Mouse (Mus musculus) liver, adult (tissue): Measurements from ENCODE around the gene Krtap13.
A peak's percentile ranks its signal among the peaks of the same experiment; 100 is the strongest.
"Not testable (repeated sequence)": the region's sequence is repeated elsewhere in the genome, so short reads cannot be mapped to it uniquely, and the experiment has no call there.

Experiments used
- GATA4 ChIP-seq: IDR thresholded peaks from 2 replicates; pipeline ENCODE4 v1.6.1; 2014; ENCODE audit warnings: mild to moderate bottlenecking, low read length; ENCODE audit not compliant: insufficient replicate concordance

The Krtap13 gene

DNA sequence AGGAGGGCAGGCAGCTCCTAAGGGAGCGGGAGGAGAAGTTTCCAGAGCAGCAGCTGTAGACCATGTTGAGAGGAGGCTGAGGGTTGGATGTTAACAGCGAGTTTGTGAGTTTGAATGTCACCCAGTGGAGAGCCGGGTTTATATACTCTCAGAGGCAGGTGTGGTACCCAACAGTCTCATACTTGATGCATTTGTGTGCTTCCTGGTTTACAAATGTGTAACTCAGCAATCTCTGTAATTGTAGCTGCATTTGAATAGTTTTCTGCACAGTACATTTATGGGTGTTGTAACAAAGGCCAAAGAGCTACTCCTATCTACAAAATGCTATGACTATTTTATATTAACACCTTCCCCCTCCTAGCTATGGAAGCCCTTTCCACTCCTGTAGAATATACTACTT, at the start of gene Krtap13:
Gene Krtap13 (minus strand): TSS at position 101 of the 400 bp plus-strand sequence.
- TF ChIP-seq GATA4: not testable (repeated sequence)

DNA sequence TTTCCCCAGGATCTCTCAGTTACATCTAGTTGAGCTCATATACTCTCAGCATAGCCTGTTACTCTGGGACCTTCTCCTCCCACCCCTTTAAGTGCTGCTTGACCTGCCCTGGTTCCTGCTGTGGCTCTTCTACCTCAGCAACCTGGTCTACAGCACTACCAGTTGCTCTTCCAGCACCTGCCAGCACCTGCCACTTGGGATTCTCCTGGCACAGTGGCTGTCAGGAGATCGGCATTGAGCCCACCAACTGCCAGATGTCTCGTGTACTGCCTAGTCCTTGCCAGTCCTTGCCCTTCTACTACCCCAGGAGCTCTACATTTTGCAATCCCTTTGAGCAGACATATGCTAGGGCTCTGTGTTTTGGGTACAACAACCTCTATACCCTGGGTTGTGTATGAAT, 35.4 kb upstream of the Krtap13 start:
- TF ChIP-seq GATA4: no peak

DNA sequence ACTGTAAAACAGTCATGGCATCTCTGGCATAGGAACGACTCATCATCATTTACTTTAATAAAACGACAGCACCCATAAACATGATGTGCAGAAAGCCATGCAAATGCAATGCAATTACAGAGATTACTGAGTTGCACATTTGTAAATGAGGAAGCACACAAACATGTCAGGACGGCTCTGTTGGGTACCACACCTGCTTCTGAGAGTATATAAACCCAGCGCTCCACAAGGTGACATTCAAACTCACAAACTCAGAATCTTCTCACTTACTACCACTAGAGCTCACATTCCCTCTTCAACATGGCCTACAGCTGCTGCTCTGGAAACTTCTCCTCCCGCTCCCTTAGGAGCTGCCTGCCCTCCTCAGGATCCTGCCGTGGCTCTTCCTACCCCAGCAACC, 26.2 kb upstream of the Krtap13 start, which contains the start of gene Gm5965:
Gene Gm5965 (plus strand): TSS at position 301 of the 400 bp plus-strand sequence.
- TF ChIP-seq GATA4: no peak

DNA sequence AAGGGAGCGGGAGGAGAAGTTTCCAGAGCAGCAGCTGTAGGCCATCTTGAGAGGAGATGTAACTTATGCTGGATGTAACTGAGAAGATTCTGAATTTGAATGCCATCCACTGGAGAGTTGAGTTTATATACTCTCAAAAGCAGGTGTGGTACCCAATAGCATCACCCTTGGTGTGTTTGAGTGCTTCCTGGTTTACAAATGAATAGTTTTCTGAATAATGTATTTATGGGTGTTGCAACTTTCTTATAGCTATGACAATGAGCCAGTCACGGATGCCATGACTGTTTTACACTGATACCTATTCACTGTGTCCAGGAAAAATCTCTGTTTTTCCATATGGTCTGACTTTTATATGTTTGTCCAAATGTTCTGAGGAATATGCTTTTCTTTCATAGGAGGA, 22.7 kb upstream of the Krtap13 start, which contains the start of gene 2310057N15Rik:
Gene 2310057N15Rik (minus strand): TSS at position 101 of the 400 bp plus-strand sequence.
- no peak for TF ChIP-seq GATA4

DNA sequence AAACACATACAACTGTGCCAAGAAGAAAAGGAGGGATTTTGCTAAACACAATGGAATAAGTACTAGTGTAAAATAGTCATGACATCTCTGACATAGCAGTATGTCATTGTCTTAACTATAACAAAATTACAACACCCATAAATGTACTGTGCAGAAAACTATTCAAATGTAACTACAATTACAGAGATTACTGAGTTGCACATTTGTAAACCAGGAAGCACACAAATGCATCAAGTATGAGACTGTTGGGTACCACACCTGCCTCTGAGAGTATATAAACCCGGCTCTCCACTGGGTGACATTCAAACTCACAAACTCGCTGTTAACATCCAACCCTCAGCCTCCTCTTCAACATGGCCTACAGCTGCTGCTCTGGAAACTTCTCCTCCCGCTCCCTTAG, 7.1 kb upstream of the Krtap13 start, which contains the start of gene 2310034C09Rik:
Gene 2310034C09Rik (plus strand): TSS at position 301 of the 400 bp plus-strand sequence.
- not testable (repeated sequence) for TF ChIP-seq GATA4

DNA sequence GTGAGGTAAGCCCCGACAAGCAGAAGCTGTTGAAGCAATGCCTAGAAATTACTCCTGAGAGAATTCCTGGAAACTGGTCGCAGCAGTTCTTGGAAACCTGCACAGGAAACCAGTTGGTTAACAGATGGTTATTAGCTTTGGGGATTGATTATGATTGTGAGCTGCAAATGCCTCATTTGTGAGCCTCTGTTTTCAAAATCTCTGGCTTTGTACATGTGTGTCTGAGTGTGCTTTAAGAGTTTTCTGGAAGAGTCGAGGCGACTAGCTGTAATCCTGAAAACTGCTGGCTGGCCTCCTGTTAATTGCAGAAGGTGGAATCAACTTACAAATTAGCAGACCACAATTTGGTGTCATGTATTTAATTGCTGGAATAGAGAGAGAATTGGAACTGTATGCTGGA, 3.5 kb downstream of the Krtap13 start:
- no peak for TF ChIP-seq GATA4

DNA sequence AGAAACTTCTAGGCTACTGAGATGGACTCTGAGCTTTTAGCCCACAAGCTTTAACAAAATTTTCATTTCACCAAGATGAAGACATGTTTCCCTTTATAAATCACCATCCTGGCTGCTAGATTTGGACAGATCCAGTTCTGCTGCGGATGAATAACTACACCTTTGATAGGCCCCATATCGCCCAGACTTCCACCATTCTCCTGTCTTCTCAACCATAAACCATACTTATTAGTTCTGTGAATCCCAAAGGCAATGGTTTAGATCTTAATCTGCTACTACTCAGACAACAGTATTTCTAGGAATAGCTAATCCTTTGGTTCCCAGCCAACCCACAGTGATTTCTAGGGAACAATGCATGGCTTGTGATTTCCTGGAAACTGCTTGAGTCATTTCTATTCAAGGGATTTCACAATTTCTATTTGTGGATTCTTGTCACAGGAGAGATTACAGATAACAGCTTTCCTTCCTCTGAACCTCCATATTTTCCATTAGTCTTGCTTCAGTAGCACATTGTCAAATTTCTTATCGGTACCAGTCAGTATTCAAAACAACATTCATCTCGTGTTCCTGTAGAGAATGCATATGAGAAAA, 6.6 kb downstream of the Krtap13 start:
- TF ChIP-seq GATA4: peak; percentile 89

DNA sequence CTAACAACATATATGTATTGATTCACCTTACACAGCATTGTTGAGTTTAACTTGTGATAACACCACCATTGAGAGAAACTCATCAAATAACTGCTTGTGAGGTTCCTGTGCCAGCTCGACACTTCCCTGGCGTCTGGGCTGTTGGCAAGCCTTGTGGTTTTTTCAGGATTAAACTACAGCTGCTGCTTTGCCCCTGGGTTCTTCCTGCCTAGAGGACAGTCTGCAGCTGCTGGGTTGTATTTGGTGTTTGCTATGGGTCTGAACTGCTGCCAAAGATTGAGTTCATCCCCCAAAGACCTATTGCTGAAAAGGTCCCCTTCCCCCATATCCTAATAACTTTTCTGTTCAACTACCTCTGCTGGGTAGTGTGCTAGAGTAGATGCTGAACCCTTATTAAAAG, 16.0 kb downstream of the Krtap13 start:
- no peak for TF ChIP-seq GATA4

DNA sequence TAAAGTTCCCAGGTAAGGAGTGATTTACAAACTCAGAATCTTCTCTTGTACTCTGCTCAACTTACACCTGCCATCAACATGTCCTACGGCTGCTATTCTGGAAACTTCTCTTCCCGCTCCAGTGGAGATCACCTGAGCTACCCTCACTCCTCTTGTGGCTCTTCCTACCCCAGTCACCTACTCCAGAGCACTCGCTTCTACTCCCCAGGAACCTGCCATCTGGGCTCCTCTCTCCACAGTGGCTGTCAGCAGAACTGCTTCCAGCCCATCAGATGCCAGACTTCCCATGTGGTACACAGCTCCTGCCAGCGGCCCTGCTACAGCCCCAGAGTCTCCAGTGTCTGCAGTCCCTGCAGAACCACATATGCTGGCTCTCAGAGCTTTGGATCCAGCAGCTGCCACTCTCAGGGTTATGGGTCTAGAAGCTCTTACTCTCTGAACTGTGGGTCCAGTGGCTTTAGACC, 22.6 kb downstream of the Krtap13 start, which contains the start of gene Krtap13-1:
Gene Krtap13-1 (plus strand): TSS at position 51 of the 464 bp plus-strand sequence.
- TF ChIP-seq GATA4: no peak

DNA sequence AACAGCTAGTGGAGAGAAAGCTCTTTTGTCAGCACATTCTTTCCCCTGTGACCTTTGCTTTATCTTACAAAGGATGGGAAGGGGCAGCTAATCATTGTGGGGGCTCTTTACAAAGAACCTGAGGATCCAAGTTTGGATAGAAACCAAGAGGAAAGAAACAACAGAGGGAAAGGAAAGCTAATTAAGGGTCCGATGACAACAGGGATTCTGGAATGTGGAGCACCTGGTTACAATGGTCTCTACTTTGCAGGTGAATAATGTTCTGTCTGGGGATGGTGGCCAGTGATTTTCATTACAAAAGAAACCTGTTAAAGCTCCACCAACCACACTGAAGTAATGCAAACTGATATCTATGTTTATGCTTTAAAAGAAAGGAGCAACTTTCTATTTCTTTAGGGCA, 31.4 kb downstream of the Krtap13 start:
- TF ChIP-seq GATA4: no peak

DNA sequence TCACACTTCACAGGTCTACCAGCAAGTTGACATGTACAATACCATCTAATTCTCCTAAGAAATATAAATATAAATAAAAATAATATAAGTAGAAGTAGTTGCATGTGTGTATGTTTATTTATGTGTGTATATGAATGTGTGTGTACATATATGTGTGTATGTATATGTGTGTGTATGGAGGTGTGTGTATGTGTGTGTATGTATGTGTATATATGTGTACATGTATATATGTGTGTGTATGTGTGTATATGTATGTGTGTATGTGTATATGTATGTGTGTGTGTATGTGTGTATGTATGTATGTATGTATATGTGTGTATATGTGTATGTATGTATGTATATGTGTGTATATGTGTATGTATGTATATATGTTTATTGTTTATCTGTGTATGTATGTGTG, 34.9 kb downstream of the Krtap13 start:
- no peak for TF ChIP-seq GATA4

DNA sequence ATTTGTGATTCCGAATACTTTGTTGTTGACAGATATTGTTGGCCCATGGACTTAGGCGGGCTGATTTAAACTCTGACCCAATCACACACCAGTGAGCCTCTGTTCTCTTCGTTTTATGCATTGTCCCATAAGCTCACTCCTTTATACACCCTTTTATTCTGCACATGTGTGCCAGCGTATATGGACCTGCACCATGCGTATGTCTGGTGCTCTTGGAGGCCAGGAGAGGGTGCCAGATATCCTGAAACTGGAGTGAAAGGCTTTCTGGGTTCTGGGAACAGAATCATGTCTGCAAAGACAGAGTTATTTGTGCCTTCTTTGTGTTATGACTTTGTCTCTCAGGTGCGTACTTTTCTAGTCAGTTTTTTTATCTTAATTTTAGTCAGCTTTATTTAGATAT, 40.2 kb downstream of the Krtap13 start:
- TF ChIP-seq GATA4: no peak

DNA sequence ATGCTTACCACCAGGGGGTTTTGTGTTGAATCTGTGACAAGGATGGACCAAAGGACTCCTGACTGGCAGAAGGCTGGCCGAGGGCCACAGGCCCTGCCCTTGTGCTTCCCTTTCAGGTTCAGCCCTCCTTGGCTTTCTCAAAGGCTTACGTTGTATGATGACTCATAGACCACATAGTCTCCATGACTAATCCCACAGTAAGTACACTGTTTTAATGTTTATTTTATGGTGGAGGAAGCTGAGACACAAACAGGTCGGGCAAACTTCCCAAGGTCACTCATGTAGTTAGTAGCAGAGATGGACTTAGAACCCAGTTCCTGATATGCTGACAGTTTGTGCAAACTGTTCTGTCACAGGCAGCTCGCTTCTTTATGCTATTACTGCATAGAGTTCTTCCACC, 40.7 kb downstream of the Krtap13 start:
- TF ChIP-seq GATA4: no peak

DNA sequence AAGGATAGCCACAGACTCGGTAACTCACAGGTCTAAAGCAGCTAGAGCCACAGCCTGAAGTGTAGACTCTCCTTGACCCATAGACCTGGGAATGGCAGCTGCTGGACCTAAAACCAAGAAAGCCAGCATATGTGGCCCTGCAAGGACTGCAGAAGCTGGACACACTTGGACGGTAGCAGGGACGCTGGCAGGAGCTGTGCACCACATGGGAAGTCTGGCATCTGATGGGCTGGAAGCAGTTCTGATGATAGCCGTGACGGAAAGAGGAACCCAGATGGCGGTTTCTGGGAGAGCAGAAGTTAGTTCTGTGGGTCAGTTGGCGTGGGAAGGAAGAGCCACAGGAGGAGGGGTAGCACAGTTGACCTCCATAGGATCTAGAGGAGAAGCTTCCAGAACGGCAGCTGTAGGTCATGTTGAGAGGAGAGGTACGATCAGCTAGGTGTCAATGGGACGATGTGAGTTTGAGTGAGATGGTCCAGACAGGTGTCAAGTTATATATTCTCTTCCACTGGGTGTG, 43.9 kb downstream of the Krtap13 start, which contains the start of gene 2310061N02Rik:
Gene 2310061N02Rik (minus strand): TSS at position 467 of the 517 bp plus-strand sequence.
- no peak for TF ChIP-seq GATA4

DNA sequence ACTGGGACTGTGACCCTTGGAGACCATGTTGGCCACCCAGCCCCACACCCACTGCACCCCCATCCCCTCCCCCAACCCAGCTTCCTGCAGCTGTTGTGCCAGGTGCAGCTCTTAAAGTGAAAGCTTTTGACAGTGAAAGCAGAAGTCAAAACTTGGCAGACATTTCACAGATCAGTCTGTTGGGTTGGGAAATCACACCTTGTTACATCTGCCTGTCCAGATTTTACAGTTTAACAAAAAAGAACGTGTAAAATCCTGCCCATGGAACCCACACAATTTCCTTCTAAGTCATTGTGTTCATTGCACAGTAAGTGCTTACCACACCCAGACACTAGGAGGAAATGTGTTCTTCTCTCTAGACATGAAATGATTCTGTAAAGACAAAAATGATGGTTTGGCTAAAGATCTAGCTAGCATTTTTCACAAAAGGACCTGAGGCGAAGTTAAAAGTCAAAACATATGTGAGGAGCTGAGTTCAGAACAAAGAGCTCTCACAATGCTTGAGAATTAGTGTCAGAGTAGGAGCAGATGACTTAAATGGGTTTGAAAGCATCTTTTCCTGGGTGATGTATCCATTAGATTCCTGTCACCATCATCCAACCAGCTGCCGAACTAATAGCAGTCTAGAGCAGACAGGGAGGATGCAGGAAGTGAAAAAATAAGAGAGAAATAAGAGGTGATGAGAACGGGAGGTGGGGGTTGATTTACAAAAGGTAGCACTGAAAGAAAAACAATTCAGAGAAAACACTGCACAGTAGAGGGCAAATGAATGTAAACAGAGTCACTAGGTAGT, 50.2 kb downstream of the Krtap13 start:
- TF ChIP-seq GATA4: no peak
